Mouse (Mus musculus) neural tube, embryonic 12.5 days (tissue): ENCODE data around the gene Sprr1a. TPM values are rescaled to one million over a fixed set of nuclear protein-coding genes. Genes with fewer than 3 reads are reported as not detected.
"Not testable (repeated sequence)": the region's sequence is repeated elsewhere in the genome, so short reads cannot be mapped to it uniquely, and the experiment has no call there.

ENCODE experiments used
- ATAC-seq: fragments of 200-750 bp; cut with Nextera tagmentation; 2 replicates; pipeline ENCODE4 v1.8.0; 2017; ENCODE audit warnings: low read depth, mild to moderate bottlenecking, moderate TSS enrichment, moderate library complexity; ENCODE audit not compliant: low FRiP score
- H3K27ac ChIP-seq: fragments of 300-500 bp; sonication (generic); 2 replicates; pipeline ENCODE4 v1.5.1; 2016
- H3K27me3 ChIP-seq: fragments of 300-500 bp; sonication (generic); replicated peaks from 2 replicates; pipeline ENCODE4 v1.6.1; 2016; ENCODE audit warnings: mild to moderate bottlenecking
- H3K36me3 ChIP-seq: fragments of 300-500 bp; sonication (generic); 2 replicates; pipeline ENCODE4 v1.6.1; 2016; ENCODE audit warnings: mild to moderate bottlenecking
- H3K4me1 ChIP-seq: fragments of 300-500 bp; sonication (generic); 2 replicates; pipeline ENCODE4 v1.6.1; 2016
- H3K4me2 ChIP-seq: fragments of 300-500 bp; sonication (generic); replicated peaks from 2 replicates; pipeline ENCODE4 v1.6.1; 2016; ENCODE audit warnings: mild to moderate bottlenecking
- H3K4me3 ChIP-seq: fragments of 300-500 bp; sonication (generic); 2 replicates; pipeline ENCODE4 v1.5.1; 2016
- H3K9ac ChIP-seq: fragments of 300-500 bp; sonication (generic); 2 replicates; pipeline ENCODE4 v1.6.1; 2016; ENCODE audit warnings: mild to moderate bottlenecking
- H3K9me3 ChIP-seq: fragments of 300-500 bp; sonication (generic); 2 replicates; pipeline ENCODE4 v1.6.1; 2016; ENCODE audit warnings: mild to moderate bottlenecking
- WGBS: fragments of 180-500 bp; shearing (Covaris S2); methylation state at CpG from one replicate; pipeline ENCODE4 v1.1.7; 2016; 5-methylcytosine and 5-hydroxymethylcytosine counted together
- polyA plus RNA-seq: library from polyadenylated mRNA; unstranded; fragments of >200 nt; fragmentation: Nextera tagmentation; extraction: Ambion mirVana; gene quantifications from 2 replicates; pipeline ENCODE4 v1.2.1, GENCODE M21; 2016

Gene Sprr1a
- polyA plus RNA-seq = not detected in 2 replicates

- no peak within 1 kb of the TSS for H3K4me2 ChIP-seq
- H3K27ac ChIP-seq = no peak within 1 kb of the TSS
- no peaks in the 10 kb centered on the region for H3K4me1 ChIP-seq
- H3K27me3 ChIP-seq = no peaks in the 10 kb centered on the region
- no peak within 1 kb of the TSS for H3K4me3 ChIP-seq
- H3K9ac ChIP-seq = no peak within 1 kb of the TSS
- ATAC-seq = no peak
- H3K36me3 ChIP-seq = no peaks in the 10 kb centered on the region
- H3K9me3 ChIP-seq = no peaks in the 10 kb centered on the region
Observed at GRCm38 (mm10) chr3:92485863-92486262, at the start of gene Sprr1a. Gene Sprr1a (minus strand): TSS chr3:92485895.

GRCm38 (mm10) chr3:92534411-92534810 is 48.7 kb upstream of the Sprr1a start, which contains the start of gene 2310046K23Rik:
Gene 2310046K23Rik (minus strand): TSS chr3:92534511.
- no peak for ATAC-seq
- 85% methylated on average over 3 of the region's 3 CpGs for WGBS
- Histone ChIP-seq H3K4me3 (no peak within 1 kb of the TSS), H3K4me2 (no peak within 1 kb of the TSS), H3K36me3 (no peaks in the 10 kb centered on the region), H3K9me3 (no peaks in the 10 kb centered on the region), H3K4me1 (no peaks in the 10 kb centered on the region), H3K27me3 (no peaks in the 10 kb centered on the region), H3K9ac (no peak within 1 kb of the TSS), H3K27ac (no peak within 1 kb of the TSS)

GRCm38 (mm10) chr3:92512325-92512724 is 26.6 kb upstream of the Sprr1a start:
- H3K27ac ChIP-seq = no peak overlapping the region
- H3K9me3 ChIP-seq = no peaks in the 10 kb centered on the region
- H3K27me3 ChIP-seq = no peaks in the 10 kb centered on the region
- no peaks in the 10 kb centered on the region for H3K36me3 ChIP-seq
- no peaks in the 10 kb centered on the region for H3K4me1 ChIP-seq
- no peak overlapping the region for H3K4me2 ChIP-seq
- no peak overlapping the region for H3K4me3 ChIP-seq
- no peak overlapping the region for H3K9ac ChIP-seq
- no peak for ATAC-seq

- Histone ChIP-seq H3K27me3 (no peaks in the 10 kb centered on the region), H3K4me1 (no peaks in the 10 kb centered on the region), H3K36me3 (no peaks in the 10 kb centered on the region), H3K27ac (no peak overlapping the region), H3K4me2 (no peak overlapping the region), H3K4me3 (no peak overlapping the region), H3K9me3 (no peaks in the 10 kb centered on the region), H3K9ac (no peak overlapping the region)
- no peak for ATAC-seq
Observed at GRCm38 (mm10) chr3:92510786-92511185, 25.1 kb upstream of the Sprr1a start.

GRCm38 (mm10) chr3:92508185-92508584 is 22.5 kb upstream of the Sprr1a start:
- Histone ChIP-seq H3K27ac (no peak overlapping the region), H3K4me3 (no peak overlapping the region), H3K4me1 (no peaks in the 10 kb centered on the region), H3K4me2 (no peak overlapping the region), H3K9me3 (no peaks in the 10 kb centered on the region), H3K27me3 (no peaks in the 10 kb centered on the region), H3K36me3 (no peaks in the 10 kb centered on the region), H3K9ac (no peak overlapping the region)
- no peak for ATAC-seq
- WGBS = 89% methylated on average over 1 of the region's 1 CpGs

- H3K4me3 ChIP-seq = no peak overlapping the region
- H3K4me2 ChIP-seq = no peak overlapping the region
- H3K4me1 ChIP-seq = no peaks in the 10 kb centered on the region
- no peak overlapping the region for H3K27ac ChIP-seq
- H3K9me3 ChIP-seq = no peaks in the 10 kb centered on the region
- no peaks in the 10 kb centered on the region for H3K27me3 ChIP-seq
- H3K9ac ChIP-seq = no peak overlapping the region
- H3K36me3 ChIP-seq = no peaks in the 10 kb centered on the region
- ATAC-seq = no peak
Observed at GRCm38 (mm10) chr3:92503528-92503927, 17.8 kb upstream of the Sprr1a start.

- no peak for ATAC-seq
- Histone ChIP-seq H3K4me2 (no peak within 1 kb of the TSS), H3K4me3 (no peak within 1 kb of the TSS), H3K9ac (no peak within 1 kb of the TSS), H3K27me3 (no peaks in the 10 kb centered on the region), H3K9me3 (no peaks in the 10 kb centered on the region), H3K36me3 (no peaks in the 10 kb centered on the region), H3K4me1 (no peaks in the 10 kb centered on the region), H3K27ac (no peak within 1 kb of the TSS)
- WGBS = 90% methylated on average over 1 of the region's 1 CpGs
Observed at GRCm38 (mm10) chr3:92500393-92500792, 14.7 kb upstream of the Sprr1a start, which contains the start of gene Sprr4. Gene Sprr4 (minus strand): TSS chr3:92500493.

GRCm38 (mm10) chr3:92490262-92490661 is 4.6 kb upstream of the Sprr1a start:
- ATAC-seq = not testable (repeated sequence)

GRCm38 (mm10) chr3:92486307-92486706 is 612 bp upstream of the Sprr1a start:
- Histone ChIP-seq H3K27me3 (no peaks in the 10 kb centered on the region), H3K36me3 (no peaks in the 10 kb centered on the region), H3K27ac (no peak overlapping the region), H3K4me1 (no peaks in the 10 kb centered on the region), H3K9me3 (no peaks in the 10 kb centered on the region), H3K4me2 (no peak overlapping the region), H3K9ac (no peak overlapping the region), H3K4me3 (no peak overlapping the region)
- no peak for ATAC-seq
- 63% methylated on average over 1 of the region's 1 CpGs for WGBS

More at GRCm38 (mm10) chr3:92490262-92490661, 4.6 kb upstream of the Sprr1a start:
- H3K4me1 ChIP-seq, H3K36me3 ChIP-seq, H3K27me3 ChIP-seq, H3K4me3 ChIP-seq, H3K27ac ChIP-seq, H3K4me2 ChIP-seq, H3K9me3 ChIP-seq, H3K9ac ChIP-seq: not testable (repeated sequence)

- not testable (repeated sequence) for H3K9me3 ChIP-seq, H3K27ac ChIP-seq, H3K27me3 ChIP-seq, ATAC-seq, H3K36me3 ChIP-seq, H3K9ac ChIP-seq, H3K4me2 ChIP-seq, H3K4me1 ChIP-seq, H3K4me3 ChIP-seq
Observed at GRCm38 (mm10) chr3:92481249-92481648, 4.4 kb downstream of the Sprr1a start.

- ATAC-seq = no peak
Observed at GRCm38 (mm10) chr3:92470111-92470510, 15.6 kb downstream of the Sprr1a start.

GRCm38 (mm10) chr3:92467424-92467823 is 18.3 kb downstream of the Sprr1a start:
- no peaks in the 10 kb centered on the region for H3K36me3 ChIP-seq
- H3K4me3 ChIP-seq = no peak overlapping the region
- no peaks in the 10 kb centered on the region for H3K27me3 ChIP-seq
- no peak overlapping the region for H3K27ac ChIP-seq
- H3K4me2 ChIP-seq = no peak overlapping the region
- no peak for ATAC-seq
- no peaks in the 10 kb centered on the region for H3K4me1 ChIP-seq
- H3K9me3 ChIP-seq = no peaks in the 10 kb centered on the region
- H3K9ac ChIP-seq = no peak overlapping the region

More at GRCm38 (mm10) chr3:92470111-92470510, 15.6 kb downstream of the Sprr1a start:
- Histone ChIP-seq H3K9me3 (no peaks in the 10 kb centered on the region), H3K27me3 (no peaks in the 10 kb centered on the region), H3K4me2 (no peak overlapping the region), H3K27ac (no peak overlapping the region), H3K4me3 (no peak overlapping the region), H3K36me3 (no peaks in the 10 kb centered on the region), H3K4me1 (no peaks in the 10 kb centered on the region), H3K9ac (no peak overlapping the region)
- WGBS = 86% methylated on average over 2 of the region's 2 CpGs

- 98% methylated on average over 1 of the region's 1 CpGs for WGBS
- no peaks in the 10 kb centered on the region for H3K27me3 ChIP-seq
- H3K4me1 ChIP-seq = no peaks in the 10 kb centered on the region
Observed at GRCm38 (mm10) chr3:92466576-92466975, 19.1 kb downstream of the Sprr1a start.

More at GRCm38 (mm10) chr3:92466576-92466975, 19.1 kb downstream of the Sprr1a start:
- H3K4me2 ChIP-seq = no peak overlapping the region
- H3K27ac ChIP-seq = no peak overlapping the region
- H3K9ac ChIP-seq = no peak overlapping the region
- H3K9me3 ChIP-seq = no peaks in the 10 kb centered on the region
- H3K4me3 ChIP-seq = no peak overlapping the region
- no peaks in the 10 kb centered on the region for H3K36me3 ChIP-seq
- no peak for ATAC-seq
